Mouse (Mus musculus): ENCODE measurements around the gene Tut7. TPM values are rescaled to one million over a fixed set of nuclear protein-coding genes. Genes with fewer than 3 reads are reported as not detected.
"Not testable (repeated sequence)": the region's sequence is repeated elsewhere in the genome, so short reads cannot be mapped to it uniquely, and the experiment has no call there.

The Tut7 gene
- polyA plus RNA-seq, 1 experiment from 2014 or later: 43.1 TPM

DNA sequence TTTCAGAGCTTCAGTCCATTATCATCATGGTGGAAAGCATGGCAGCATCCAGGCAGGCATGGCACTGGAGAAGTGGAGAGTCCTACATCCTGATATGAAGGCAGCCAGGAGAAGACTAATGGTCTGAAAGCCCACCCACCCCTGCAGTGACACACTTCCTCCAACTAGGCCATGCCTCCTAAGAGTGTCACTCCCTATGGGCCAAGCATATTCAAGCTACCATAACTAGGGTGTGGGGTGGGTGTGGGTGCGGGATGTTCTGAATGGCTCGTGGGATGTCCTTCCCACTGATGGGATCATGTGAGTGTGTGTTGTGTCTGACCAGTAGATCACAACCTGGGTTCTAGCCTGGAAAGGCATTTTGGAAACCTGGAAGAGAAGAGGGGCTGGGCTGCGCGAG, 89.0 kb downstream of the Tut7 start:
- Histone ChIP-seq H3K4me1 (replicated peaks; ENCODE audit: control insufficient read depth, insufficient read depth, low read length) (no peaks in the 10 kb centered on the region), H3K9ac (no peak overlapping the region), H3K4me2 (replicated peaks) (no peak overlapping the region), H3K9me3 (ENCODE audit: control insufficient read depth, low read length) (no peaks in the 10 kb centered on the region), H3K27ac (no peak overlapping the region), H3K36me3 (replicated peaks; ENCODE audit: control insufficient read depth, insufficient read depth) (no peaks in the 10 kb centered on the region), H3K4me3 (replicated peaks; ENCODE audit: low read length) (no peak overlapping the region), H3K27me3 (ENCODE audit: control insufficient read depth, insufficient read depth, low read length) (no peaks in the 10 kb centered on the region)
- no peak for DNase-seq (ENCODE audit: low spot score)
- no peak for ATAC-seq (ENCODE audit: low FRiP score)
- 77% methylated on average over 2 of the region's 4 CpGs for WGBS

DNA sequence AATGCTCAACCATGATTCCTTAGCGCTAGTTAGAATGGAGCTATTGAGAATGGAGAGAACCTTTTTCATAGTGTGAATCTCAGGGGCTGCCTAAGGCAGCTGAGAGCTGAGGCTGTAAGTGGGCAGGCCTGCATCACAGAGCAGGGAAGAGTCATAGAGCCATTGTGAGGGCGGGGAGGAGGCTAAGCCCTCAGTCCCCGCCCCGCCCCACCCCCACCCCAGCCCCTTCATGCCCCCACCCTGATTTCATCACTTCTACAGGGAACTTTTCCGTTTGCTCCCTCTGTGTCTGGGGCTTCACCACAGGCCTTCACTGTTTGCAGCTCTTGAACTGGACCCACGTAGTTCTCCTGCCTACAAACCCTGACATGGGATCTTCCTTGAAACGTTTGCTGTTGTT, 91.3 kb downstream of the Tut7 start, which contains the start of gene Spata31d1d:
TSS of gene Spata31d1d (minus strand) at position 101 of the 400 bp plus-strand sequence.
- Histone ChIP-seq H3K36me3 (replicated peaks; ENCODE audit: control insufficient read depth, insufficient read depth) (no peaks in the 10 kb centered on the region), H3K4me3 (replicated peaks; ENCODE audit: low read length) (no peak within 1 kb of the TSS), H3K27ac (no peak within 1 kb of the TSS), H3K27me3 (ENCODE audit: control insufficient read depth, insufficient read depth, low read length) (no peaks in the 10 kb centered on the region), H3K9me3 (ENCODE audit: control insufficient read depth, low read length) (no peaks in the 10 kb centered on the region), H3K4me1 (replicated peaks; ENCODE audit: control insufficient read depth, insufficient read depth, low read length) (no peaks in the 10 kb centered on the region), H3K9ac (no peak within 1 kb of the TSS), H3K4me2 (replicated peaks) (no peak within 1 kb of the TSS)
- WGBS: 44% methylated on average over 6 of the region's 7 CpGs
- no peak for ATAC-seq (ENCODE audit: low FRiP score)
- DNase-seq (ENCODE audit: low spot score): no peak

DNA sequence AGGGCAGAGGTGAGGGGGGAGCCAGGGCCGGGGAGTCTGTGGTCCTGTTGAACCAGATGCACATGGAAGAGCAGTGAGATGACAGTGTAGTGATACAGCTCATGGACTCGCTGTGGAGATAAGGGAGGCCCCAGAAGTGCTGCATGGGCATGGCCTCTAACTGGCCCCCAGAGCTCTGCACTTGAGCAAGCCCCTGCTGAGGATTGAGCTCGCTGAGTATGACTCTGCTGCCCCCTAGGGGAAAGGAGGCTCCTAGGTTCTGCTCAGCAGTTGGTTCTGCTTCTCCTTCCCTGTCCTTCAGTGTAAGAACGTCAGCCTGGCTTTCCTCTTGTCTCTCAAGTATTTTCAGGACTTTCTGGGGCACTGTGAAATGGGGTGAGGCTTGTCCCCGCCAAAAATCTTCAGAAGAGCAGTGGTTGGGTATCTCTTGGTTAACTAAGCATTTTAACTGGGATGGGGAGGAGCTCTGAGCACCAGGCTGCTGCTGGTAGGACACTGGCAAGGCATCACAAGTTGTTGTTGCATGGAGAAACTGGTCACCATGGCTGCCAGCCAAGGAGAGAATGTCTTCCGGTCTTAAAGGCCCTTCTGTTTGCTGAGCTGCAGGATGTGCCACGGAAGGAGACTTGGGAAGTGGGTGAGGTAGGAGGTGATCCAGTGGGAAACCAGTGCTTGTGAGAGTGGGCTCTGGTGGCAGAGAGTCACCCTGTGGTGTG, 94.4 kb downstream of the Tut7 start:
- WGBS: 25% methylated on average over 7 of the region's 7 CpGs

DNA sequence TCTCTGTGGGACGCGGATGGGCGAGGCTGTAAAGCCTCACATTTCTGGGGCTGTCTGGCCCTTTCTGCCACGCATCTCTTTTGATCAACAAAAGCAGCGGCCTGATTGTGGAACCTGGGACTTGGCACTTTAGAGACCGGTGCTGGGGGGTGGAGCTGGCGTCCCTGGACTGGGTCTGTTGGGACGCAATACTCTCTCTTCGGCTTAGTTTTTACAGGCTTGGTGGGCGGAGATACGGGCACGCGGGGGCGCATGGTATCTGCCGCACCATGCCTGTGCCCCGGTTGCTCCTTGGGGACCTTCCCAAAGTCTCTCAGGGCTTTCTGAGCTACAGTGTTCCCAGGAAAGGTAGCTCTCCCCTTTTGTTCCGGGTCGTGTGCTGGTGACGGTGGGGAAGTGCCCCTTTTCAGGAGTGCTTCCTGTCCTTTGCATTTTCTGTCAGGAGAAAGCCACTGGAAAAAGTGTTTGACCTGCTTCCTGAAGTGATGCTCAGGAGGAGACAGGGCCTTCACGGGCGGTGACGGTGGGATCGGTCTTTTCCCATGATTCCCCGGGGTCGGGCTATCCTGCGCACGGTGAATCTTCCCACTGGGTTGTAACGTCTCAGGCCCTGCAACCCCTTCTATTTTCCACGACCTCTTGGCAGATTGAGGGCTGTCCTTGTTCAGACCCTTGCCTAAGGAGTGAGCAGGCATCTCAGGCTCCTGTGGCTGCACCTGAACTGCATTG, 96.6 kb downstream of the Tut7 start:
- ATAC-seq (ENCODE audit: low FRiP score): no peak
- Histone ChIP-seq H3K27me3 (ENCODE audit: control insufficient read depth, insufficient read depth, low read length) (no peaks in the 10 kb centered on the region), H3K27ac (no peak overlapping the region), H3K9me3 (ENCODE audit: control insufficient read depth, low read length) (no peaks in the 10 kb centered on the region), H3K4me3 (replicated peaks; ENCODE audit: low read length) (no peak overlapping the region), H3K36me3 (replicated peaks; ENCODE audit: control insufficient read depth, insufficient read depth) (no peaks in the 10 kb centered on the region), H3K4me1 (replicated peaks; ENCODE audit: control insufficient read depth, insufficient read depth, low read length) (no peaks in the 10 kb centered on the region), H3K4me2 (replicated peaks) (peak overlapping the region; percentile 31), H3K9ac (peak overlapping the region; percentile 12; the same call in 1 of the 2 replicates)
- no peak for DNase-seq (ENCODE audit: low spot score)
- 35% methylated on average over 29 of the region's 29 CpGs for WGBS

More for the DNA sequence above, 94.4 kb downstream of the Tut7 start:
- Histone ChIP-seq H3K36me3 (replicated peaks; ENCODE audit: control insufficient read depth, insufficient read depth) (no peaks in the 10 kb centered on the region), H3K9ac (no peak overlapping the region), H3K27me3 (ENCODE audit: control insufficient read depth, insufficient read depth, low read length) (no peaks in the 10 kb centered on the region), H3K9me3 (ENCODE audit: control insufficient read depth, low read length) (no peaks in the 10 kb centered on the region), H3K4me2 (replicated peaks) (no peak overlapping the region), H3K4me3 (replicated peaks; ENCODE audit: low read length) (no peak overlapping the region), H3K27ac (no peak overlapping the region), H3K4me1 (replicated peaks; ENCODE audit: control insufficient read depth, insufficient read depth, low read length) (no peaks in the 10 kb centered on the region)
- ATAC-seq (ENCODE audit: low FRiP score) (peak; percentile 77; the same call in 1 of the 2 replicates), DNase-seq (ENCODE audit: low spot score) (peak; percentile 86)

DNA sequence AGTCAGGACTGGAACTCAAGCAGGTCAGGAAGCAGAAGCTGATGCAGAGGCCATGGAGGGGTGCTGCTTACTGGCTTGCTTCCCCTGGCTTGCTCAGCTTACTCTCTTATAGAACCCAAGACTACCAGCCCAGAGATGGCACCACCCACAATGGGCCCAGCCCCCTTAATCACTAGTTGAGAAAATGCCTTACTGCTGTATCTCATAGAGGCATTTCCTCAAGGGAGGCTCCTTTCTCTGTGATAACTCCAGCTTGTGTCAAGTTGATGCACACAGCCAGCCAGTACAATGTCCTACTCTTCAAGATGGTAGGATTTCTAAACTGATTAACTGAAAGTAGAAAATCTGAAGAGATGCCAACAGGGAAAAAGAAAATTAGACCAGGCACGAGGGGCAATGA, 100.9 kb downstream of the Tut7 start:
- not testable (repeated sequence) for DNase-seq (ENCODE audit: low spot score); H3K4me3 ChIP-seq (replicated peaks; ENCODE audit: low read length); H3K27me3 ChIP-seq (ENCODE audit: control insufficient read depth, insufficient read depth, low read length); ATAC-seq (ENCODE audit: low FRiP score); H3K4me1 ChIP-seq (replicated peaks; ENCODE audit: control insufficient read depth, insufficient read depth, low read length); H3K9me3 ChIP-seq (ENCODE audit: control insufficient read depth, low read length); H3K9ac ChIP-seq; H3K4me2 ChIP-seq (replicated peaks); H3K36me3 ChIP-seq (replicated peaks; ENCODE audit: control insufficient read depth, insufficient read depth); H3K27ac ChIP-seq
- WGBS: 90% methylated on average over 1 of the region's 1 CpGs

Other genes starting within 250 kb of the Tut7 start
- gene Agtpbp1, start 237.9 kb downstream of the Tut7 start, polyA plus RNA-seq (2014; fragmentation: Nextera tagmentation; extraction: Ambion mirVana): 100 and 109 TPM in 2 replicates
- 119 and 124 TPM in 2 replicates for gene Naa35, start 237.9 kb downstream of the Tut7 start, polyA plus RNA-seq (2014; fragmentation: Nextera tagmentation; extraction: Ambion mirVana)
- 25.3 and 29.7 TPM in 2 replicates for gene Golm1, start 147.3 kb downstream of the Tut7 start, polyA plus RNA-seq (2014; fragmentation: Nextera tagmentation; extraction: Ambion mirVana)
- gene 4921517D22Rik, start 129.0 kb downstream of the Tut7 start, polyA plus RNA-seq (2014; fragmentation: Nextera tagmentation; extraction: Ambion mirVana): not detected in 2 replicates
- 0.05 and 0.16 TPM in 2 replicates for gene Spata31d1a, start 112.8 kb downstream of the Tut7 start, polyA plus RNA-seq (2014; fragmentation: Nextera tagmentation; extraction: Ambion mirVana)
- gene Spata31d1b, start 110.9 kb downstream of the Tut7 start, polyA plus RNA-seq (2014; fragmentation: Nextera tagmentation; extraction: Ambion mirVana): not detected in 2 replicates
- 0.09 TPM in 1 of 2 replicates, not detected in the other for gene Spata31d1d, start 91.4 kb downstream of the Tut7 start, polyA plus RNA-seq (2014; fragmentation: Nextera tagmentation; extraction: Ambion mirVana)
- gene 1700014D04Rik, start 76.4 kb downstream of the Tut7 start, polyA plus RNA-seq (2014; fragmentation: Nextera tagmentation; extraction: Ambion mirVana): 0.11 and 0.93 TPM in 2 replicates
- 185 and 197 TPM in 2 replicates for gene Isca1, start 53.3 kb downstream of the Tut7 start, polyA plus RNA-seq (2014; fragmentation: Nextera tagmentation; extraction: Ambion mirVana)
- not detected in 2 replicates for gene Gm49354, start 40.9 kb downstream of the Tut7 start, polyA plus RNA-seq (2014; fragmentation: Nextera tagmentation; extraction: Ambion mirVana)

All from hindbrain, embryonic 14.5 days (tissue).